Mouse (Mus musculus): ENCODE data around the gene Gm17622.

Gene Gm17622

DNA sequence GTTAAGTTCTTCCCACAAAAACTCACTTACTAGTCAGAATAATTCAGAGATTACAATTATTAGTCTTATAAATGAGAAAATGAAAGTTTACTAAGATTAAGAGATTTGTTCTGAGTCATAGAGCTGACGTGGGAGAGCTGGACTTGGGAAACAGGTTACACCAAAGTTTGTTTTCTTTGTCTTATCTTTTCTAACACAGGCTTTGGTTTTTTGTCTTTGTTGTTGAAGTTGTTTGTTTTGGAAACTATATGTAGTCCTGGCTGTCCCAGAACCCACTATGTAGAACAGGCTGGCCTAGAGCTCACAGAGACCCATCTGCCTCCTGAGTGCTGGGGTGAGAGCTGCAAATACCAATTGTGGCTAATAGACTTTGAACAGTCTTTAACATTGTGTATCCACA is 20.7 kb downstream of the Gm17622 start:
- in situ Hi-C loops (cut with MboI), result no loop called here

DNA sequence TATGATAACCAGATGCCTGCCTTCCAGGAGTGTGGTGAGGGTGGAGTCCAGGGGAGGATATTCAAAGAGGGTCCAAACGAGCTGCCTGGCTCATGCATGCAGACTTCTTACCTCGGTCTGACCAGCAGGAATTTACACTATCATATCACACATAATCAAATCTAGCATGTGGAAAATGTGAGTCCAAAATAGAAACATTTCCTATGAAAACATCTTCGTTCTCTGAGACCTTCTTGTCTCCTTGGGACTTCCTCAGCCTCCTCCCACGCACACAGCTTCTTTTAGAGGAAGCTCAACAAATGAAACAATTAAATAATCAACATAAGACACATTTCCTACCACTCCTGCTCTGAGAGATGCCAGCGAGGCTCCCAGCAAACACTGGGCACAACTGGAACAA is 21.4 kb downstream of the Gm17622 start:
- in situ Hi-C loops (cut with MboI), result no loop called here

DNA sequence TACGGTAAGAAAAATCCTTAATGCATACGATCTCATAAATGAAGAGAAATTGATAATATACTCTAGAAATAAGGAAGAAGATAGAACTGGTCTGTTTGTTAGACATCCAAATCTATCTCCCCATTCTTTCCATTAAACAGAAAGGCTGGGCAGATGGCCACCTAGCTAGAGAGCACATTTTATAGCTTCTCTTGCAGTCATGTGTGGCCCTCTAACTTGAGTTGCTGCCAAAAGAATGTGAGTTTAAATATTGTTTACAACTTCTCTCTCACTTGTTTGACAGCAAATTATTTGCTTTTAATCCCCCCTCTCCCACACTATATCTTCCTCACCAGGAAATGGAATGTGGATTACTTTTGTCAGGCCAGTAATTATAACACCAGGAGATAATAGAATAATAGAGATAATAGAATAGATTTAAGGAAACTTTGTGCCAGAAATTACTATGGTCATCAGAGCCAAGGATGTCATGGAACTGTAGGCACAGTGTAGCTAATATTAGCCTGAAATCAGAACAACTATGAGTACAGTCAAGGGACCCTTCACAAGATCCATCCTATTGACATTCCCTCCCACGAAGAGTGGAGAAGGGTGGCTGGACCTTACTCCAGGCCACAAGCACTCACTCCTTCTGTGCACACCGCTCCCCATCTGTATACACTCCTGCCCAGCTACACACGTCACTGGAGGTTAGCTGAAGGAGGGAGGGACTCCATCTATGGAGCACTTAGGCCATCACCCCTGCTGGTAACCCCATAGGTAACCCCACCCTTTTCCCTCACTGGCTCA is 23.8 kb downstream of the Gm17622 start:
- in situ Hi-C loops (cut with MboI), result no loop called here

DNA sequence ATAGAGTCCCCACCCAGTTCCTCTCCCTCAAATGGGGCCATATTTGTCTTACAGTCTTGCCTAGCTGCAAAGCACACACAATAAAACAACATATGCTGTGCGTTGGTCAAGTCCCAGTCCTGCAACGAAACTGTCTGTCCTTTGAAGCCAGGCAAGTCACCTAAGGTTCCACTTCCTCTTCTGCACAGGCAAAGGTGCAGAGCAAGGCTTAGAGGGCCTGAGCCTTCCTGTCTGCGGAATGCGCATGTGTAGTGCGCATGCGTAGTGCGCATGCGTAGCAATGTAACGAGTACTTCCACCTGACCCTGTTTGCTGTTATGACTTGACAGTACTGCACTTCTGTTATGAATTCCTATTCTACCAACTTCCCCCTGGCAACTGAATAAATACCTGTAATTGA is 25.7 kb downstream of the Gm17622 start:
- in situ Hi-C loops (cut with MboI), result no loop called here

DNA sequence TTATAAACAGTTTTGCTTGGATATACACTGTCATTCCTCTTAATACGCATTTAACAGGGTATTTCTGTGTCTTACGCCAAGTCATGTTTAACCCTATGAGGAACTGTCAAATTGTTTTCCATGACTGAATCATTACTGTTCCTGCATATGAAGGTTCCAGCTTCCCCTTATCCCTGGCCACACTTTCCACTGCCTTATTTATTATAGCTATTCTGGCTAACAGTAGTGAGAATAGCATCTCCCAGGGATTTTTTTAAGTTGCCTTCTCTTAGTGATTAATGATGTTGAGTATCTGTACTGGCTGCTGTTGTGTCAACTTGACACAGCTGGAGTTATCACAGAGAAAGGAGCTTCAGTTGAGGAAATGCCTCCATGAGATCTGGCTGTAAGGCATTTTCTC is 26.8 kb downstream of the Gm17622 start:
- in situ Hi-C loops (cut with MboI), result no loop called here

DNA sequence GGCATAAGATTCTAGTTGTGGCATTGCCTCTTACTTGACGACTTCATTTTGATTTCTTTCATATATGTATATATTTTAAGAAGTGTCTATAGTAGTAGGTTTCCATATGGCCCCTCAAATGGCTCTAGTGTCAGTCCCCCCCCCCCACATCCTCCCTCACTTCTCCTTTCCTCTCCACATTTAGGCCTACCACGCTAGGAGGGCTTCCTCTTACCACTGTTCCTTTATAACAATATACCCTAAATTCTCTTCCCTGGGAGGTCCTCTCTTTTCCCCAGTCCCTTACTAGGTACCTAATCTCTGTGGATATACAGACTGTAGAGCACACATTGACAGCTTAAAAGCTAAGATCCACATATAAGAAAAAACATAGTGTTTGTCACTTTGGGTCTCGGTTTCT is 30.8 kb downstream of the Gm17622 start:
- in situ Hi-C loops (cut with MboI), result no loop called here

DNA sequence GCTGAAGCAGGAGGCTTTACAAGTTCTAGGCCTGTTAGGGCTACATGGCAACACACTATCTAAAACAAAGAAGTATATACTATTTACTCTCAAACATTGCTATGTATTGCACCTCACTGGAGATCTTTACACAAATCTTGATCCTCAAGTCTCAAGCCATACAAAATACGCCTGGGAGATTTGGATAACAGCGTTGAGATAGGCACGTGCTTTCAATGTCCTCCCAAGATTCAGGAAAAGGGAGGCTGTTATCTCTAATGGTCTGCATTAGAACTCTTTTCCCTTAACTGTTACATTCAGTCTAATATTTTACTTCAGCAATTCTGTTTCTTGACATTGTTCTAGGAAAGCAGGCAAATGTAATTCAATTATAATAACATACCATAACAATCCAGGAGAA is 36.5 kb downstream of the Gm17622 start:
- in situ Hi-C loops (cut with MboI), result no loop called here

DNA sequence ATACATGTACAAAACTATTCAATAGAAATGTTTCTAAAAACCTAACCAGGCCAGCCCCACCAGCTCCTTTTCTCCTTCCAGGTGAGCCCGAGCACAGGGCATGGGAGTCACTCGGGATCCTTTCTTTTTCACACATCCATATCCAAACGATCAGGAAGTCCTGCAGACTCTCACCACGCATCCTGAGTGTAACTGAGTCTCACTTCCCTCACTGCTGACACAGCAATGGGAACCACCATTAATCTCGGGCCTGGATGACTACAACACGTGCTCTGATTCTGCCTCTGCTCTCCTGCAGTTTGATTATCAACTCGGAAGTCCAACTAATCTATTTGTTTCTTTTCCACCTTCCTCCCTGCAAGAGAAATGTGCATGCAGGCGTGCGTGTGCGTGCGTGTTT is 37.3 kb downstream of the Gm17622 start:
- in situ Hi-C loops (cut with MboI), result no loop called here

DNA sequence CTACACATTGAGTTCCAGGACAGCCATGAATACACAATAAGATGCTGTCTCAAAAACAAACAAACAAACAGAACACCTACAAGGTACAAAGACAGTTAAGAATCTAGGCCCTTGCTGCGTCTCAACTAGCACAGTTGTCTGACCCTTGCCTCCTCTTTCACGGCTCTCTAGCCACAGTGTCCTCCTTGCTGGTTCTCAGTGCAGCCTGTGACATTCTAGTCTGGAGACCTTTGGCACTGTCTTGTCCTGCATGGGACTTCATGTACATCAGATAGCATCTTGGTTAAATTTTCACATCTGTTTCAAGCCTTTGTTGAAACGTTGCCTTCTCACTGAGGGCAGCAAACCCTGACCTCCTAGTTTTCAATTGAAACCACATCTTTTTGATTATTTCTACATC is 38.2 kb downstream of the Gm17622 start:
- in situ Hi-C loops (cut with MboI), result no loop called here

DNA sequence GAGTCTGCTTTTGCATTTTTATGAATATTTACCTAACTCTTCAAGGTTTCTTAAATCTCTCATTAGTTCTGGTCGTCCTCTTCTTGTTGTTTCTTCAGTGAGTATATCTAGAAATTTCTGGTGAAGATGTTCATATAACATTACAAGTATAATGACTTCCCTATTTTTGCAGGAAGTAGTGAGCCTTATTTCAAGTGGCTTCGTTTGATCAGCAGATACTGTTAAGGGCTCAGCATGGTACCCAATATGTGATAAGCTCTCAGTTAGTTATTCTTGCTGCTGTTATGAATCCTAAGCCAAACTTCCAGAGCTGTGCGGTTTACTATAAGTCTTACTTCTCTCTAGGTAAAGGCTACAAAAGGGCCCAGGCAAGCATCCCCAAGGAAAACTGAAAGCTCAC is 39.0 kb downstream of the Gm17622 start:
- in situ Hi-C loops (cut with MboI), result no loop called here

DNA sequence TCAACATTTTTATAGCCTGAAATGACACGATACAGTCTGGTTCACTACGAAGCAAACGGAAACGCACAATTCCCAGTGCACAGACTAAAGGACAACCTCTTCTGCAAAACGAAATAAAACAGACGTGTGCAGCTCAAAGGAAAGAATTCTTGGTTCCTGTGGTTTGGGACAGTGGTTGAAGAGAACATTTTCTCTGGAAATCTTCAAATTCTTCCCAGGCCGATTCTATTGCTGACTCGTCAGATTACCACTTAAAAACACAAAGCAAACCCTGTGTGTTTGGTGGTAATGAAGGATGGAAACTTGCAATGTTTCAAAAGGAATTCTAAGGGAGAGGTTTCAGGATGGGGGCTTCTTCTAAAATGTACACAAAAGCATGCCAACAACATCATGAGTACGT is 39.5 kb downstream of the Gm17622 start:
- in situ Hi-C loops (cut with MboI), result no loop called here

DNA sequence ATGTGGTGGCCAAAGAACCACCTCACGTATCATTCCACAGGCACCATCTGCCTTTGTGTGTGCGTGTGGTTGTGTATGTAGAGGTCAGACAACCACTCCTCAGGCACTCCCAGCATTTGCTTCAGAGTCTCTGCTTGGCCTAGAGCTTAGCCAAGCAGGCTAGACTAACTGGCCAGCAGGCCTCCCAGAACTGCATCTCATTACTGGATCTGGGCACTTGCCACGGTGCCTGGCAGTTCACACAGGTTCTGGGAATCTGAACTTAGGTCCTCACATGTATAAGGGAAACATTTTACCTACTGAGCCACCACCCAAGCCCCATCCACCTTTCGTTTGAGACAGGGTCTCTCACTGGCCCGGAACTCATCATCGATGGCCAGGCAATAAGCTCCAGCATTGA is 41.6 kb downstream of the Gm17622 start:
- in situ Hi-C loops (cut with MboI), result no loop called here

DNA sequence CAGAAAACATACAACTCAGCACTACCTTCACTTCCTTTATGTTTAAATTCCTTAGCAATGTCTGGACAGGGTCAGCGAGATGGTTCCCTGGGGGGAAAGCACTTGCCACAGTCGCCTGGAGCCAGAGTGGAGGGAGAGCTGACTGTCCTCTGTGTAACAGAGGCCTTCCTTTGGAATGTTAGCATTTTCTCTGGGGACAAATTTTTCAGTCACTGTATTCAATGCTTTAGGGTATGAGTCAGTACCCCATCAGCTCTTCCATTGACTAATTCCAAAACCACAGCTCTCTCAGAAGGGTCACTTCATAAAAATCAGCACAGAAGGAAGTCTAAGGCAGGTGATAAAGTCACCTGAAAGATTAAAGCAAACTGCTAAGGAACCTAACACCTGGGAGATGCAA is 43.2 kb downstream of the Gm17622 start:
- in situ Hi-C loops (cut with MboI), result no loop called here

DNA sequence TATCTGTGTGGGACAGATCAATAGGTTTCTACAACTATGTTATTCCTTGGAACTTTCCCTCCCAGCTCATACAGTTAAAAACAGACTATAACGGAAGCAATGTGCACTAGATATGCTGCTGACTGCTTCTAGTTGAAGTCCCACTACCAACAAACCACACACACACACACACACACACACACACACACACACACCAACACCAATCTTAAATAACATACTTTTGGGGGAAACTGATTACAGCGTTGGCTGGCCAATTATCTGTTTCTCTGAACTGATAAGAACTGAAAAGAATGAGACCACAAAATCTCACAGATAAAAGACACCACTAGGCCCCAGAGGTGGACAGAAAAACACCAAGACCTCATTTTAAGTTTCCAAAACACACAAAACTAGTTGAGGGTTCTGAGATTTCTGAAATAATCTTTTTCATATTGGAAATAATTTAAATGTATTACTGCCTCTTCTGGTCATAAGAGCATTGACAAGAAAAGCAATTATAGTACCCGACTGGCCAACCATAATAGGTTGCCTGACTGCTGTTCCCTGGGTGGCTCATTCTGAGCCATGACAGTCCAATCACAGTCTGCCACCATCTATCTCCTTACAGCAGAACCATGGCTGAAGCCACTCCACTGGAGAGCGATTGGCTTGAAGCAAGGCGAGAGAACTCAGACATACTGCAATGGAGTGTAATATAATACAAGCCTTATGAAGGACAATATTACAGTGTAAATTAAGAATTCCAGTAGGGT is 46.5 kb downstream of the Gm17622 start:
- in situ Hi-C loops (cut with MboI), result no loop called here

DNA sequence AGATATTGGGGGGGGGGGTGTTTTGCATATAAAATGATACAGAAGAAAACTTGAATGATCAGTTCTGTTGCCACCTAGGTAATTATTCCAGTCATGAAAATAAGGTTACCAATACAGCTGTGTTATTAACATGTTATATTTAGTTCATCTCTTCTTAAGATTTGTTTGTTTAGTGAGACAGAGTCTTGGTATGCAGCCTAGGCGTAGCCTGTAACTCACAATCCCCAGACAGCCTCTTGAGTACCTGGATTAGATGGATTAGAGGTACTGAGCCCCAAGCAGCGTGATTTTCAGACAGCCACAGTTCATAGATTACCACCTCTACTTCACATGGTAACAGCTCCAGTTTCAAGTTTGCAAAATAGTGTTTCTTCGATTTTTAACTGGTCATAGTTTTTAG is 47.6 kb downstream of the Gm17622 start:
- in situ Hi-C loops (cut with MboI), result no loop called here
